Mouse (Mus musculus) fat pad, adult 2 months (tissue): Measurements from ENCODE around the gene Gzf1.

ENCODE experiments used
- DNase-seq: peaks from one replicate; pipeline ENCODE4 v3.0.0-alpha.2; 2011; ENCODE audit warnings: low read depth, low spot score; ENCODE audit errors: extremely low read depth

Gzf1 gene

DNA sequence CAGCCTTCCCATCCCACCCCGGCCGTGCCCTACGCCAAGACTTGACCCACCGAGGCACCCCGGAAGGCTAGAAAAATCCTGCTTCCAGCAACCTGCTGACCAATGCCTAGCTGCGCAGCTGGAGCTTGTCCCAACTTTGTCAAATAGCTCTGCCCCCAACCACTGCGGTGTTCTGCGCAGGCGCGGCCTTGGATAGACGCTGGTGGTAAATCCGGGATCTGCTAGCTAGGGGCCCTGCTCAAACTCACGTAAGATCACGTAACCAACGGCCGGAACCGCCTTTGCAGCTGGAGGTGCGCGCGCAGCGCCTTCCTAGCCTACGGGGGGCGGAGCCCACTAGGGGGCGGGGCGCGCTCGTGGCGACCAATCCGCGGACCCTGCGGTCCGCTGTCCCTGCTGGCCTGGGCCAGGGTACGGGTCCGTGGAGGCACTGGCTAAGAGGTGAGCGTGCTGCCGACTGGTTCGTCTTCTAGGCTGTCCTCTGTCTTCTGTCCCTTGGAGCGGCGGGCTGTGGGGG, at the start of gene Gzf1:
TSS of gene Gzf1 (plus strand) at position 249 of the 517 bp plus-strand sequence.
- DNase-seq: peak; percentile 81

DNA sequence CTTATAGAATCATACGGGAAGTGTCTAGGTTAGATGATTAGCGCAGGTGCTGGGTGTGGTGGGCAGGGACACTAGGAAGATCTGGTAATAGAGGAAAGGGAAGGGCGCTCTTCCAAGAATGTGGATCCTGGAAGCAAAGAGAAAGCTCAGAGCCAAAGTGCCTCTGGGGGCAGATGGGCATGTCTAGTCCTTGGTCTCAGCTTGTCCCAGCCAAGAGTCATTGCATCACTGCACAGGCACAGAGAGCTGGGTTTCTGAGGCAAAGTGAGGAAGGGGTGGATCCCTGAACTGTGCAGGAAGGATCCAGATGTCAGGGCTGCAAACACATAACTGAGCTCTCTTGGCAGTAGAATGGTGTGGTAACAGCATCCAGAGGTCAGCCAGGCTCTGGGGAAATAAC, 49.2 kb upstream of the Gzf1 start:
- DNase-seq: peak; percentile 84

DNA sequence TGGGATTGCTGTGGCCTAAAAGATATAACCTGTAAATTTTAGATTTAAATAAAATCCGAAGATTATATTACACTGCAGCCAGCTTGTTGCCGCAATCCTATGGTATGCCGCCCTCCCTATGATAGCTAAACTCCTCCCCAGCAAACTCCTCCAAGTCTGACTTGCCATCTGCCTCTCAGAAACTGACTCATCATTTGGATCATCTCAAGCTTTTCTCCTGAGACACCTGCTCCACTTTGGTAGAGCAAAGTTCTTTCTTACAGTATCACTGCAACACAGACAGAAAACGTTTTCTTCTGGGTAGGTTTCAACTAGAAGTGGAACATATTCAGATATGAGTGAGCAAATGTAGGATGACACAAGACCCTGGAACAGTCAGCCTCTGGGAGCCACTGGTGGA, 46.4 kb upstream of the Gzf1 start:
- no peak for DNase-seq

DNA sequence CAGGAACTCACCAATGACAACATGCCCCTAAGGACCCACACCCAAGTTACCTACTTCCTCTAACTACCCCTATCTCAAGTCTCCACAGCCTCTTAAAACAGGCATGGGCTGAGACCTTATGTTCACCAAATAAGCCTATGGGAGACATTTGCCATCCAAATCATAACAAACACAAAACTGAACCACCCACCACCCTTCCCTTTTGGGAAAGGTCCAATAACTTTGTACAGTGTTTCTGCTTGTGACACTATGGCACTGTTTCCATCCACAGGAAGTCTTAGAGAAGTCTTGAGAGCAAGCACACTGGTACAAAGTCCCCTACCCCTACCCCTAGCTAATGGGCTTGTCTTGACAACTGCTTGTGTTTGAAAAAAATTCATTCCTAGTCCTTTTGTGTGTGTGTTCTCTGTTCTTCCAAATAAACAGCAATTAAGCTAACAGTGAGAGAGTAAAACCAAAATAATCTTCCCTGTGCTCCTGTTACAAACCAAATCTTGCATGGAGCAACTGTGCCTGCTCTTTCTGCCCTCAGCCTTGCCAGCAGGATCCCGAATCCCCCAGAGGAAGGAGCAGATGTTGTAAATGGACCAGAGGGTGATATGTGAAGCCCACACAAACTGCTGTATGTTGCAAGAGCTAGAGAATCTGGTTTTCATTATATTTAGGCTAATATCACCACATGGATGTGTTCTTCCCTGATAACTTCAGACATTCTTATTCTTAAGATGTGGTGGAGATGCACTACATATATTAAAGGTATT, 38.0 kb upstream of the Gzf1 start:
- no peak for DNase-seq

DNA sequence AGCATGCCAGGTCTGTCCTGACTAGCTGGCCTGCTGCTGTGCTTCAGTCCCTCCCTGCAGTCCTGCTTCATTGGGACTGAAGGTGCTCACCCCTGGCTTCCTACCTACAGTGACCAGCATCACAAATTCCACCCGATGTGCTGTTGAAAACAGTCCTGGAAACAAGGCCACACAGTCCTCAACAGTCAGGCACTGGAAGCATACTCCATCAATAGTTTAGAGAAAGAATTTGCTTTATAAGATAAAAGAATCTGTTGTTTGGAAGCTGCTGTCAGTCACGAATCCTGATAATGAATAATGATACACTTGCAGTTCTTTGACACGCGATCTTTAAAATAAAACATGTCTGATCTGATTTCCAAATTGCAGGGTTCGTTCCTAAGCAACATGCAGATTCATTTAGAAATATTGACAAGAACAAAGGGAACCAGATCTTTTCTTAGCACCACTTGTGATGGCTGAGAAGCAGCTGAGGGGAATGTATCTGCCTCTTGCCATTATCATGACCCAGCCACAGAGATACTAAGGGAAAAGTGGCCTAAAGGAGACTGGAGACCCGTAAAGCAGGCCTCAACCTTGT, 36.3 kb upstream of the Gzf1 start:
- DNase-seq: no peak

DNA sequence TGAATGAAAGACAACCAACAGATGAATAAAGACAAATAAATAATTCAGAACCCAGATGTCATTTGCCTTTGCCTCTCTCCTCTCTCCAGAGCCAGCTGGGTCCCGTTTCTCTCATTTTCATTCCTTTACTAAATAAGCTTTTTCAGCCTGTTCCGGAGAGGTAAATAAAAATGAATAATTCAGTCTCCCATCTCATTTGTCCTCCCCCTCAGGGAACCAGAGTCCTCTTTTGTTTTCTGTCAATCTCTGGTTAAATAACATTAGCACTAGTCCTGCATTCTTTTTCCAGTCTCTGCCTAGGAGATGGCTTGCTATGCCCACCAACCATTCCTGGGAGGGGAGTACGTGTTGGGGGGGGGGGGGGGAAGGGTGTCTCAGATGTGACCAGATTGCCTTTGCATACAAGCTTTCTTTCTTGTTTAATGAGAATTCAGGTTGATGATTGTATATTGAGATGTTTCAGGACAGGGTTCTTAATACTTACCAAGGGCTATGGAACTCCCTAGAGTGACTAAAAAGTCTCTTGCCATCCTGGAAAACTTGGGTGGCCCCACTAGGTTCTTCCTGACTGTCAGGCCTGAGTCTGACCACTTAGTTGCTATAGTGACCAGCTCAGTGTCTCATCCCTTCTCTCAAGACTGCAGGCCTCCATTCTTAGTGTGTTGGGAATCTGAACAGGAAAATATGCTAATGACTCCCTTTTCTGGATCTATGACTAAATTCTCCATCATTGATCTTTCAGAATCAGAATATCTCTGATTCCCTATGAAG, 30.1 kb upstream of the Gzf1 start:
- no peak for DNase-seq

DNA sequence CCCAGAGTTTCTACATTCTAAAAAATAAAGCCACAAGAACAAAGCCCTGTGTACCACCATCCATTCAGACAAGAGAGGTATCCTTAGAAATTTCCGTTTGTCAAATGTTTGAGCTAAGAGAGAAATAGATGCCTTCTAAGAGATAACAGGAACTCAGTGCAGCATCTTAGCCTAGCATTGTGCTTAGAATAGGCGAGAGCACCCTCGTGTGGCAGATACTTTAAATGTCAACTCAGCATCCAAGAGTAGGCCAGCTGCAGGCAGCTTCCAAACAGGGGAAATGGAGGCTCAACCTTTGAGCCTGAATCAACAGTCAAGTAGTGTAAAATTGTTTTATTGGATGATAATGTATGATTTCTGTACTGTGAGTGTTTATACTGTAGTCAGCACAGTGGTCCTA, 25.9 kb upstream of the Gzf1 start:
- no peak for DNase-seq

DNA sequence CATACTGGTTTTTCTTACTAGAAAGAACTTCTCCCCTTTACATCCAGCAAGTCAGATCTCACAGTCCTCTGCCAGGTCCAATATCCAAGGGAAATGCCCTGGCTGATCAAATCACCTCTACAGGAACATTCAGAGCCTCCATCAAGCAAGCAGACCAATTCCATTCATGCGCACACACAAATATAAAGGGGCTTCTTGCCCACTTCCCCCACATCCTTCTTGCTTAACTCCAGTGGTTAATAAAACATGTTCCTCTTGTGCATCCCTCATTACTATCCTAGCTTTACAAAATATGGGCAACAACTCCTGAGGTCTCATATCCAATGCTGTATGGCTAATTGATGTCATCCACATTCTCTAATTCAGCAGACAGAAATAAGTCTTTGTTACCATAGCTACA, 17.4 kb upstream of the Gzf1 start:
- DNase-seq: no peak

DNA sequence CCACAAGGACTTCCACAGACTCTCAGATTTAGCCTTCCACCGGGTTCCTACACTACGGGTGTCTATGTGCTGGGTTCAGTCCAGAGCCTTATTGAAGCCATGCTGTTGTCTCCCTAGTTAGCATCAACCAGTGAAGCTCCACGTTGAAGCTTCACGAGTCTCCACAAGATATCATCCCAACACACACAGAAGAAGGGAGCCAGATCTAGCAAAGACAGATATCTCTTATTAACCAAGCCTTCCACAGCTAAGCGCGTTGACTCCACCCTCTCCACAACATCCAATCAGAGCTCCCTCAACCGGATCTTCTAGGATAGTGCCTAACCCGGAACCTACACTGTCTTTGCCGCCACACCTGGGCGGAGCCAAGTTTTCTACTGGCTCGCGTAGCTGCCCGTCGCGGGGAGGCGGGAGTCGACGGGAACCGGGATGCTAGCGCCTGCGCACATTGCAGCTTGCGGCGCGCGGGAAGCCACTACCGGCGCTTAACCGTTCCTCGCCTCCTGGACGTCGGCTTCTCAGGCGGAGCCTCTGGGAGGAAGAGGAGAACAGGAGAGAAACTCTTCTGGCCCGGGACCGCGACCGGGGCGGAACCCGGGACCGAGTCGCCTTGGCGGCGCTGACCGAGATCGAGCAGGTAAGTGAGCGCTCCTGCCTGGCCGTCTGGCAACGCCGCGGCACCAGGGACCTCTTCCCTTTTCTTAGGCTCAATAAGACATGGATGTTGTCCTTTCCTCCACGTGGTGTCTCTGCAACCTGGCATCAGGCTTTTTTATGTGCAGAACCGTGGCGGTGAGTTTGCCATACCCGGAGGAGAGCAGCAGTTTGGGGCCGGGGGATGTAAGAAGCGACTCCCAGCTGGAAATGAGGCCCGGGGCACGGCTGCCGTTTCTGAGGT, 8.4 kb upstream of the Gzf1 start, which contains the start of gene Nxt1:
TSS of gene Nxt1 (plus strand) at position 403 of the 898 bp plus-strand sequence.
- DNase-seq: peak; percentile 76

DNA sequence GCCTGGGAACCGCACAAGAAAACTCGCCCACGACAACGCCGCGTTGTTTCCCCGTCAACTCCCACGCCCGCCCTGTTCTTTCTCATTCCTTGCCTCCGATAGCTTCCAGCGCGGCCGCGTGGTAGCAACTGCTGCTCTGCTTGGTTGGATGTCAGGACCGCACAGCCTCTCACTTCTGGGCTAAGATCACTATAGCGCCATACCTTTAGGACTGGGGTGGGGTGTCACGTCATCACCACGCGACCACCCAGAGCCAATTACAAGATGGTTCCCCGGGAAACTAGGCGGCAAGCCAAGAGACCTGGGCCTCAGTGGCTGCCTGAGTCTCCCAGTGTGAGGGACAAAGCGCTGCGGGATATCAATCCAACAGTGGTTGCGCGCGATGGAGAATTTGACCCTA, 3.0 kb upstream of the Gzf1 start:
- DNase-seq: no peak

DNA sequence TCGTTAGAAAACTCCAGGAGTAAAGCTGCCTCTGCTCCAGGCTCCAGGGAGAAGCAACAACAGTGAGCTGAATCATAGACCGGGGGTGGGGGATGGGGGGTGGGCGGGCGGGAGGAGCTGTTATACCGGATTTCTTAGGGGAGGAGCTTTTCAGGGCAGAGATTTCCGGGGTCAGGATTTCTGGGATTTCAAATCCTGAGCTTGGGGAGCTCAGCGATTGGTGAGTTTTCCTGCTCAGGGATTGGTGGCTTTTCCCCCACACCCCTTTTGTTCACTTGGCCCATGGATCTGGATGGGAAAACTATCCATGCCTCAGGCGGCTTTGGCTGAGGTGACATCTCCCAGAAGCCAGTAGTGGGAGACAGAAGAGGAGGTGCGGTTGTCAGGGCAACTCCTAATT, 1.5 kb upstream of the Gzf1 start:
- DNase-seq: peak; percentile 85

DNA sequence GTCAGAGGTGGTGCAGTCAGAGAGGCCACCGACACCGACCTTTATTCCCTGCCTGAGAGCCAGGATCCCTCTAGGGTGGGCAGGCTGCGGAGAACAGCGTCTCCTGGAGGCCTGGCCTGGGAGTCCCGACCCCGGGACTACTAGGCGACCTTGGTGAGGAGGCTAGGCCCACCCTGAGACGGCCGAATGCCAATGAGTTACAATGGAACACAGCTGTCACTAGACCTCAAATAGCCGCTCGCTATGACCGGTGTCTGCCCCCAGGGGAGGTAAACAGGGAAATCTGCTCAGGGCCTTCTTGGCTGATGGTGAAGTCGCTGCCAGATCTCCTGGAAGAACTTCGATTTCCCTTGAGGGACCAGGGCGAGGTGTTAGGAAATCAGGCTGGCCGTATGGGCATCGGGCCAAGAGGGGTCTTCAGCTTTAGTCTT, 653 bp downstream of the Gzf1 start:
- DNase-seq: no peak

DNA sequence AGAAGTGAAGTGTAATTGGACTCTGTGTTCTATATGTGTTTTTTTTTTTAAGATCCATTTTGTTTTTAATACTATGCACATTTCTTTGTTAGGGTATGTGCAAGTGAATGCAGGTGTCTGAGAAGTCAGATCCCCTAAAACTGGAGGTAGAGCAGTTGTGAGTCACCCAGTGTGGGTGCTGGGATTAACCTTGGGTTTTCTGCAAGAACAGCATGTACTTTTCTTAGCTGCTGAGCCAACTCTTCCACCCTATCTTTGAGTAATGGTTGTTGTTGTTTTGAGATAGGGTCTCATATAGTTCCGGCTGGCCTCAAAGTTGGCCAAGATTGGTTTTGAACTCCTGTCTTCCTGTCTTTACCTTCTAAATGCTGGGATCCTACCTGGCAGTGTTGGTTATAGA, 2.2 kb downstream of the Gzf1 start:
- DNase-seq: peak; percentile 68

DNA sequence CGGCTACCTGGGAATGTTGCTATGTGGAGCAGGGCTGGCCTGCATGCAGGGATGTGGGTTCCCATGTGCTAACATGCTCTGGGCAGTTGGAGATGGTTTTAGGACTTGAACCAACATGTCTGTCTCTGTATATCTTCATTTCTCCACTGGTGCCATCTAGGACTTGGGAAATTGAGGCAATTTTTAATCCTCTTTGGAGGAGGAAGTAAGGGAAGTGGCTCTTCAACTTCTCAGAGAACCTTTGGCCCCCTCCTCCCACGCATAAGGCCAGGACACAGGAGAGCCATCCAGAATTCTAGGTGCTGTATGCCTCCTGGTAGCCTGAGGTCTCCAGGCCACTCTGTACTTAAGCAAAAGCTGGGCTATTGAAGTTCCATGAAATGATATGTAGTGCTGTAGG, 4.1 kb downstream of the Gzf1 start:
- DNase-seq: peak; percentile 81

DNA sequence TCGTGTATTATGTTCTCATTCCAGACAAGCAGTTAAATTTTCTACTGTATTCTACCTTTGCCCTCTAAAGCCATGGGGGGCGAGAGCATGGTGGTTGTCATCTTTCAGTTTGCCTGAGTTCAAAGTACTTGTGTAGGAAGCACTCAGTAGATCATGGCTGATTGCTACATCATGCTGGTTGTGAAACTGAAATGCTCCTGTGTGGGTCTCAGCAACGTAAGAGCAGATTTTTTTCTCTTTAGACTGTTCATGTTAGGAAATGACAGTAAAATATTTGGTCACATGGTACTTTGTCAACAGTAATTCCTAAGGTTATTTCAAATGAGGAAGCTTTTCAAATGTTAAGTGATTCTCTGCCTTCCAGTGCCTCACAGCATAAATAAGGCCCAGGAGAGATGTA, 4.9 kb downstream of the Gzf1 start:
- DNase-seq: peak; percentile 75

DNA sequence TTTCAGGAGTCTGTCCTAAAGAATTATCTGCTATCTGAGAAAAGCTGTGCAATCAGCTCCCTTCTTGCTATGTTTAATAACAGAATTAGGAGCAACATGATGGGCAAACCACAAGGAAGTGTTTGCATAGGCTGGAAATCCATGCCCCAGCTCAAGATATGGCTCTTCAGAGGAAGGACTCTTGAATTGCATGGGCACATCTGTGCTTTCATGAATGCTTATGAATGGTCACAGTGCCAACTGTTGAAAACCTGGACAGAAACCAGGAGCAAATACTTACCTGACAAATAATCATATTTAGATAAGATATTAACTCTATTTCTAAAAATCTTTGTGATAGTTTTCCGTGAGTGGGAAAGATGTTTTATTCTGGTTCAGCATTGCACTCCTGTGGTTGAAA, 6.0 kb downstream of the Gzf1 start:
- no peak for DNase-seq

DNA sequence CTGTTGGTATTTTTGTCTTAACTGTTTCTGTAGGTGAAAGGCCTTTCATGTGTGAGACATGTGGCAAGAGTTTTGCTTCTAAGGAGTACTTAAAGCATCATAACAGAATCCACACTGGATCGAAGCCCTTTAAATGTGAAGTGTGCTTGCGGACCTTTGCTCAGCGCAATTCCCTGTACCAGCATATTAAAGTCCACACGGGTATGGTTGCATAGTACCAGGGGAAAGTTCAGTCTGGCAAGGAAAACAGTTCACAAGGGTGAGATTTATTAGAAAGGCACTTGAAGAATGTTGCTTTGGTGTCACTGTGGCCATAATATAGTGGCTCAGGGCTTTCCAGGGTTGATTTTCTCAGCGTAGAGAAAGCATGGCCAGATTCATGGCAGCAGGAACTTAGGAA, 7.1 kb downstream of the Gzf1 start:
- no peak for DNase-seq

DNA sequence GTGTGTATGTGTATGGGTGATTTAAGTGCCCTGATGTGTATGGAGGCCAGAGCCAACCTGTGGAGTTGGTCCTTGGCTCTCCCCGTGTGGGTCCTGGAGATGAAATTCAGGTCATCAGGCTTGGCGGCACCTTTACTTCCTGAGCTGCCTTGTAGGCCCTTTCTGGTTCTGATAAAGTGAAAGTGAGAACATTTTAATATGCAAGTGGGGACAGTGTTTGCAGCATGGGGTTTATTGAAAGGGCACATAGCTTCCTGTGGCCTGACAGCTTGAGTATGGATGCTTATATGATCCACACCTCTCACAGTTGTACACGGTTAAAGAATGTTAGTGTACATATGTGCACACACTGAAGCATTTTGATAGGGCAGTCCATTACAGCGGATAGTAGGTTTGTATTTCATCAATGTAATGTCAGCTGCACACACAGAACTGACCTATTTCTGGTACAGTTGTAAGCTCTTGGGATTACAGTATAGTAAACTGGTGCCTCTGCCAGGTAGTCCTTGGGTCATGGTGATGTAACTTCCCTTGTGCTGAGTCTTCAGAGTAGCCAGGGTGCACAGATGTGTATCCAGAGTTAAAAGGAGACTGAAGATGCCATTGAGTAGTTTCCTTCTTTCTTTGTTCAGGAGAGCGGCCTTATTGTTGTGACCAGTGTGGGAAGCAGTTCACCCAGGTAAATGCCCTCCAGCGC, 8.8 kb downstream of the Gzf1 start:
- DNase-seq: no peak

DNA sequence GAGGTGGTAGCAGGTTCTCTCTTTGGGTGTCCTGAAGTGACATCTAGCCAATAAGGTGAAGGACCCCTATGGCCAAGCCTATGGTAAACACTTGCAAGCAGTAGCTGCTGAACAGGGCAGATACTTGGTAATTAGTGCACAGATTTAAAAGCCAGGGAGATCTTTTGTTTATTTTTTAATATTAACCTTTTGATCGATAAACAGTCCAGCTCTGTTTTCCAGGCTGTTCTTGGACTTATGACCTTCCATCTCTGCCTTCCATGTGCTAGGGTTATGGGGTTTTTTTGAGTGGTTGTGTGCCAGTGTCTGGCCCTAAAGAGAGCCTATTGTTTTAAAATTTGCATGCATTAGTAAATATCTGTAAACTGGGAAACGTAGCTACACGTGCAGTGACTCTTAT, 9.5 kb downstream of the Gzf1 start:
- DNase-seq: no peak

DNA sequence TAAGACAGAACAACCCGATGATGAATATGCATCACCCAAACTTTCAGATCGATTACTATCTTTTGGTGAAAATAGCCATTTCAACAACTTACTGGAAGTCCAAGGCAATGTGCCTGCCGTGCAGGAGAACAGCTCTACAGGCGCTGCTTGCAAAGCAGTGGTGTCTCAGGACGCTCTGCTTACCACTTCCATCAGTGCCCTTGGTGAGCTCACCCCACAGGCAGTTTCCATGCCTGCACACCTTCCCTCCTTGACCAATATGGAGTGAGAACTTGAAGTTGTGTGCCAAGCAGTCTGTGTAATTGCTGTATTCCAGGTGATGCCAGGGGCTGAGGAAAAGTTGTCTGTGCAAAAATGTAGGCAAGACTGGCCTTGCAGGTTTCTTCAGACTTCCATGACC, 10.0 kb downstream of the Gzf1 start:
- DNase-seq: no peak
